Mouse (Mus musculus): Measurements from ENCODE around the gene Bik.
A peak's percentile ranks its signal among the peaks of the same experiment; 100 is the strongest.

GRCm38 (mm10) chr15:83563857-83564651, 37.4 kb downstream of the Bik start:
- TF ChIP-seq EP300 (IDR thresholded peaks at IDR 0.05; ENCODE audit: low read depth) (no peak), CTCF (IDR thresholded peaks at IDR 0.05; ENCODE audit: low read depth) (0 out of 2 replicates have a peak, but pooled peaks have one; percentile 27)
